Mouse (Mus musculus) neutrophil, adult 5-6 weeks (primary cell): ENCODE measurements around the gene Lin28b. TPM values are rescaled to one million over a fixed set of nuclear protein-coding genes. Genes with fewer than 3 reads are reported as not detected.

ENCODE experiments used
- ATAC-seq: fragments of 151-379, 151-347 bp; 2 replicates; pipeline ENCODE4 v1.8.0; 2017; ENCODE audit warnings: mild to moderate bottlenecking, moderate TSS enrichment; ENCODE audit not compliant: insufficient number of reproducible peaks, poor library complexity, low FRiP score, severe bottlenecking; ENCODE audit errors: extremely low read depth
- total RNA-seq: library from RNA; stranded (forward); fragments of 200-1000 nt; gene quantifications from 2 replicates; pipeline ENCODE4 v1.2.3, GENCODE M21; 2017

Lin28b gene
- total RNA-seq, result 0.12 and 0.74 TPM in 2 replicates

DNA sequence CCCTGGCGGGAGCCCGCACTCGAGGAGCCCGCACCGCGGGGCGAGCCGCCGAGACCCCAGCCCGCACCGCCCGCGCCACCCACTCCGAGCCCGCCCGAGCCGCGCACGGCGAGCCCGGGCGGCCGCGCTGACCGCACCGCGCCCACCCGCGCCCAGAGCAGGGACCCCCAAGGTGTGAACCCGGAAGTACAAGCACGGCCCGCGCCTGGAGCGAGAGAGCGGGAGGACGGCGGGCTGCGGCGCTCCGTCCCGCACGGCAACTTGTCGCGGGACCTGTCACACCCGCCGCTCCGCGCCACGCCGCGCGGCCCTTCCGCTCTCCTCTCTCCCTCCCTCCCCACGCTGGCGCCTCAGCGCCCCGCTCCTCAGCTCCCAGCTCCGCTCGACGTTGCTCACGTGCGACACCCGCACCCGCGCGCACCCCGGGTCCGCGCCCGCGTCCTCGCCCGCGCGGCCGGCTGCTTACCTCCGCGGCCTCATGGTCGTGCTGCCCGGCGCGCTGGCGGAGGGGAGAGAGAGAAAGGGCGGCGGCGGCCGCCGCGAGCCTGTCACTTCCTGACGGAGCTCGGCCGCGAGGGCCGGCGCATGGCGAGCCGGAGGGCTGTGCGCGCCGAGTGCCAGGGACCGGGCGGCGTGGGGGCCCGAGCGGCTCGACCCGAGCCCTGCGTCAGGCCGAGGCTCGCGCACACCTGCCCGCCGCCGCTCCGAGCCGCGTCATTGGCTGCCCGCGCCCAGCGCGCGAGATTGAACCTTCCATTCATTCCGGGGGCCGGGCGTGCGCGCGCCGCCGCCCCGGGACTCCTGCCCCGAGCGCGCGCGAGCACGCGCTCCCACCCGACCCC lies at the start of gene Lin28b:
TSS of gene Lin28b (minus strand) at position 635 of the 842 bp plus-strand sequence.
- no peak for ATAC-seq

DNA sequence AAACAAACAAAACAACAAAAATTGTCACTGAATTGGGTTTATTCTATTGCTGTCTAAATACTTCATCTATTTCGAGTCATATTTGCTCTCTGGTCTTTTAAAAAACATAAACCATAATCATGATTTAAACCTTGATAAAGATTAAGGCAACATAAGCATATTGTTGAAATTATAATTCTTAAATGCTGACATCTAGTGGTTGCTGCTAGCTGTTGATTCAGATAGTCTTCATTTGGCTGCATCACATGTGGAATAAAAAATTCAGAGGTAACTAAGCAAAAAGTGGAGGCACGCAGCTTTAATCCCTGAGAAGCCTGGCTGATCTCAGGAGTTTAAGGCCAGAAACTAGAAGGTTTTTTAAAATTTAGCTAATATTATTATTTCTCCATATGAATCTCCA lies 25.6 kb upstream of the Lin28b start:
- no peak for ATAC-seq

DNA sequence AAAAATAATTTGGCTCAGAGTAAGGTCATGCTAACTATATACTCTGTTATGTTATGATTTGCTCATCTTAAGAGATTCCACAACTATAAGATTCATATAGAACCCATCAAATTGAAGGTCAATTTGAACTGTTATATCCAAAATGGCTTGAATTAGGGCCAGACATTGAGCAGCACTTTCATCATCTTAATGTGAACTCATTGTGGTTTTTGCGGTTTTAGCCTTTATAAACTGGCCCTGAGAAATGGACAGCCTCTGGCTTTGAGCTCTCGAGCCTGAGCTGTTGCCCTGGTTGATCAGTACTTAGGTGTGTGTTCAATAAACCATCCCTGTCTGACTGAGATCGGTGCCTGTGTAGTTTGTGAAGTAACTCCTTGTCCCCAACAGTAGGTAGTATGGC lies 24.5 kb upstream of the Lin28b start:
- no peak for ATAC-seq

DNA sequence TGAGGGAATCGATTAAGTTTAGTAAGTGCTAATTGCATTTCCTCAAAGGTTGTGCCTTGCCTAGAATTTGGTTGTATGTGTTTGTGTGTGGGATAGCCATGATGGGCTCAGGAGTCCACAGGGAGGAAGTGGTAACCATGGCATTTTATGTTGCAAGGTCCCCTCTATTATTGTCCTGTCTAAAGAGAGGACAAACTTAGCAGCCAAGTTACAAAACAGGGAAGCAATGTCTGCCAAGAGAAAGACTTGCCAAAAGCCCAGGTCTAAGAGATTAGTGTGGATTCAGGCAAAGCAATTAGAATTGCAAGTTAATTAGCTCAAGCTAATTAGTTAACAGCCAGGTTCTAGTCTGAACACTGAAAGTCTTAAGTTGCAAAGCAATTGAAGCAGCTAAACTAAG lies 14.1 kb upstream of the Lin28b start:
- ATAC-seq, result no peak

DNA sequence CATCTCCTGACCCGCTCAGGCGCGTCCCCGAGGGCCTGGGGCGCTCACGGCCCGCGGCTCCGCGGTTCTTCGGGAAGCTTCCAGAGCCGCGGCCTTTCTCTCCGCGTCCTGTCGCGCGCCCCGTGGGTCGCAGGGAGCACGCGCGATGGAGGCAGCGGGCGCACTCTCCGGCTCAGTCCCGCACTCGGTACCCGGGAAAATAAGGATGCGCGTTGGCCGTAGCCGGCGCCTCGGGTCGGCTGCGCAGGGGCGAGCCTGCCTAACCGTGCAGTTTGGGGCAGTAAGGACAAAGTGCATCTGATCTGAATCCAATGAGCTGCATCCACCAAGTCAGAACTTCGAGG lies 380 bp upstream of the Lin28b start:
- ATAC-seq, result no peak

DNA sequence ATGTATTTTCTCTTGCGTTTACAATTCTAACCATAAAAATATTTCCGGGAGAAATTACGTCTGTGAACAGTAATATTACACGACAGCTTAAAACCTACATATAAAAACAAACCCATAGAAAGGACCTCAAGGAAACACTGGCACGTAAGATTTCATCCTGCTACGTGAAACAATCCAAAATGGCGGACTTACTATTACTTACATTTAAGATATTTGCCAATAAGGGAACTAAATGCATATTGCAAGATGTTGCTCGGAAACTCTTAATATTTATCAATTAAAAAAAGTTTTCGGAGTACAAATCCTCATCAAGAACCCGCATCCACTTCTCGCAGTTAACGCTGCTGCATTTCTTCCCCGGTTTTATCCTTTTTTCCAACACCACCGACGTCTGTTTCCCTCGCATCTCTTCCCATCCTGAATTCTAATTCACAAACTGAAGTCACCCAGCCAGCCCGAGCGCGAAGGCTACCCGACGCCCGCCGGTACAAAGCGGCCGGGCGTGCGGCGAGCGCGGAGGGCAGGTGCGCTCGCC lies 902 bp downstream of the Lin28b start:
- ATAC-seq, result no peak

DNA sequence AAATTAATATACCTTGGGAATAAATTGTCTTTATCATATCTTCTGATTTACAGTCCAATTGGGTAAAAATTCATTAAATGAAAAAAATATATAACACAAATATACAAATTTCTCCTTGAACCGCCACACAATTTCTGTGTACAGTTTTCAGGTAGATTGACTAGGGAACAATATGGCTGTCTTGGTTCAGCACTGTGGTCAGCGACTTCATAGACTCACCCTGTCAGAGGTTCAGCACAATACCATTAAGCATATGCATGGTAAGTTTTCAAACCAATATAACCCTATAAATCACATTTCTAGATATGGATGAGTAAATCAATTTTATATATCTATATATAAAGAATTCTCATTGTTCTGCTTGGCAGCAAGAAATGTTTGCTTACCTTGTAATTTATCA lies 3.0 kb downstream of the Lin28b start:
- no peak for ATAC-seq

DNA sequence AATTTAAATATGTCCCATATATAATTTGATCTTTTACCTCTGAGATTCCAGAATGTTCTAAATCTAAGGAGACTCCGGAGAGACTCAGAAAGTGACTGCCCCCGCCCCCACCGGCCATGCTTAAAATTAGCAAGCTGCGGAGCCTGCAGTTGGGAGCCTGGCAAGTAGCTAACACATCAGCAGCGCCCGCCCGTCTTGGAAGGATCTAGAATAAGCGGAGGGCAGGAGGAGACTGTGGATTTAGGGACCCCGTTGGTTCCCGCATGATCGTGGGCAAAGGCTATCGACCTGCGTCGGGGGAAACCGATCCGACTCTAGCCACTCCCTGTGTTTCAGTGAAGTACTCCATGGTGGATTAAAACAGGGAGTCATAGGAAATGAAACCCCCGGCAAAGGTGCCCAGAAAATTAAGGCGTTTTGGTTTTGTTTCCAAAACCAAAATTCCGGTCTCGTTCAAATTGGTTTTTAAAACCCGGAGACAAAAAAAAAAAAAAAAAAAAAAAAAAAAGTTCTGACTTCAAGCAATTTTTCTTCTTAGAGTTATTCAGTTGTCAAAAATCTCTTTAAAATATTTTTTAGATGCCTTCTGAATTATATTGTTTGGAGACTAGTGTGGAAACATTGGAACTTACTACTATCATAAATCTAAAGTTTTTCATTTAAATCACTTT lies 12.4 kb downstream of the Lin28b start:
- no peak for ATAC-seq

DNA sequence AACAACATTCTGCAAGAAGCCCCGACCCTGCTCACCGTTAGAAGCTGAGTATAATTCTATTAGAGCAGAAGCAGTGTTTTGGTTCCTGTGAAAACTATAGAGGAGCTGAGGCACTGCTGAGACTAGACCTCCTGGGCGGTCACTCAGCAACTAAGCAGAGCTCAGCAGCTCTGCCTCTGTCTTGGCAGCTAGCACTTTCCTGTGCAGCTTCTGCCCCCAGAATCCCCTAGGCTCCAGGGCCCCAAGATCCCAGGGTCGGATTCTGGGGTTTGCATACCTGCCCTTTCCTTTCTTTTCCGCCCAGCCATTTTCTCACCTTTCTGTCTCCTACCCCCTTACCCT lies 13.1 kb downstream of the Lin28b start:
- ATAC-seq, result no peak

DNA sequence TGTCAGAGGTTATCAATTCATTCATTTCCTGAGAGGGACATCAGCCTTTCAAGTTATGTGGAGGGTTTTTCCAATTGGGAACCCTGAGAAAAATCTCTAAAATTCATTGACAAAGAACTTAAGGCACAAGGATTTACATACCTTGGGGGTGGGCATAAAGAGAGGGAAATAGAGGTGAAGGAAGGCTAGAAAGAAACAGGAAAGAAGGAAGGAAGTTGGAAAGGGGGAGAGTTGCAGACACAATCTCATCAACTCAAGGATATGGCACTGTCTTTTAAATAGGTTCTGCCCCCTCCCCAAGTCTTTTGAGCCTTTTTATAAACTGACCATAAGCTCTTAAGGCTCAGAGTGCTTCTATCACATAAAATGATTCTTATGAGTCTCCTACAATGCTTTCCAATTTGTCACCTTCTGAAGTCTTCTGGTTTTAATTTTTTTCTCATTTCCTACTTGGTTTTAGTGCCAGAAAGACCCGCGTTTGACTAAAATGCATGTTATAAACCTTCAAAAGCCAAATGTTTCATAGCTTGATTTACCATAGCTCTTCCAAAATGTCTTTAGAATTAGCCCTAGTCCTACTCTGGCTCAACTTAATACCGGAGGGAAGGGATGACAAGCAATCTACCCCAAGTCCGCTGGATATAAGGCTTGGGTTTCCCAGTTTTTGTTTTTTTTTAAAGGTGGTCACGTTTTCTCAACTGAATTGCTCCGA lies 13.6 kb downstream of the Lin28b start:
- ATAC-seq, result no peak

DNA sequence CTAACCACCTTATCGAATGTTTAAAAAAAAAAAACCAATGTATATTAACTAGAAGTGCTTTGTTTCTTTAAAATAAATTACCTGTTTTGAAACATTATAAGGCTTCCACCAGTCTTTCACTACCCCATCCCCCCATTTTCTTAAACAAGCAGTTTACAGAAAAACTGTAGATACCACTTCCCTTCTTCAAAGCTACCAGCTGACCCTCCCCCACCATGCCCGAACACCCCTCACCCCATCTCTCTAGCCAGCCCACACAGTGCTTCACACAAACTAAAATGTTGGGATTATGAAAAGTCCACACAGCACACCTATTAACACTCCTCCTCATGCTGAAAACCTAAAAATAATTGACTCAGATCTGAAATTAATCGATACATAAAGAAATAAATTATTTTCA lies 14.9 kb downstream of the Lin28b start:
- no peak for ATAC-seq

DNA sequence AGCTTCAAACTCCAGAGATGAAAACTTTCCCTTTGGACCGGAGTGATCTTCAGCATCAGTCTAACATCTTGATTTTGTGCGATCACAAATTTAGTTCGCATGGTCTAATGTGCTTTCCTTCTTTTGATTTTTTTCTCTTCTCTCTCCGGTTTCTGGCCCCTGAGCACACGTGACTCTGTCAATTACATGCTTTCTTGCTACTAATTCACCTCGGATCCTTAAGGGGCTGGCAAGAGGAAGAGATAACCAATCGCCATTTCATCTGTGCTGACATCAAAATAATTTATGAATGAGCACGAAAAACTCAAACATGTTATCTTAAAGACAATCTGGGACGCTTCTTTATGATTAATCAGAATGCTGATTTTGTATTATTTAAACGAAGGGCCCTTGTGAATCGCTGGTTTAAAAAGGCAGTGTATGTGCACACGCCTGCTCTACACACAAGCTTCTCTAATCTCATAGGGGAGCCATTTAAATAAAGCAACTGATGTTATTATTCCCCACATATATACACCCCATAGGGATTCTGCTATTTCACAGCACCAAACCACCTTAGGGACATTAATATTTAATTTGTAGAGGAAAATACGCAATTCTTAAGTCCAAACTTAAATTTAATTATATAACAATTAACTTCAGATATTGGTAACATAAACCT lies 16.0 kb downstream of the Lin28b start:
- ATAC-seq, result no peak

DNA sequence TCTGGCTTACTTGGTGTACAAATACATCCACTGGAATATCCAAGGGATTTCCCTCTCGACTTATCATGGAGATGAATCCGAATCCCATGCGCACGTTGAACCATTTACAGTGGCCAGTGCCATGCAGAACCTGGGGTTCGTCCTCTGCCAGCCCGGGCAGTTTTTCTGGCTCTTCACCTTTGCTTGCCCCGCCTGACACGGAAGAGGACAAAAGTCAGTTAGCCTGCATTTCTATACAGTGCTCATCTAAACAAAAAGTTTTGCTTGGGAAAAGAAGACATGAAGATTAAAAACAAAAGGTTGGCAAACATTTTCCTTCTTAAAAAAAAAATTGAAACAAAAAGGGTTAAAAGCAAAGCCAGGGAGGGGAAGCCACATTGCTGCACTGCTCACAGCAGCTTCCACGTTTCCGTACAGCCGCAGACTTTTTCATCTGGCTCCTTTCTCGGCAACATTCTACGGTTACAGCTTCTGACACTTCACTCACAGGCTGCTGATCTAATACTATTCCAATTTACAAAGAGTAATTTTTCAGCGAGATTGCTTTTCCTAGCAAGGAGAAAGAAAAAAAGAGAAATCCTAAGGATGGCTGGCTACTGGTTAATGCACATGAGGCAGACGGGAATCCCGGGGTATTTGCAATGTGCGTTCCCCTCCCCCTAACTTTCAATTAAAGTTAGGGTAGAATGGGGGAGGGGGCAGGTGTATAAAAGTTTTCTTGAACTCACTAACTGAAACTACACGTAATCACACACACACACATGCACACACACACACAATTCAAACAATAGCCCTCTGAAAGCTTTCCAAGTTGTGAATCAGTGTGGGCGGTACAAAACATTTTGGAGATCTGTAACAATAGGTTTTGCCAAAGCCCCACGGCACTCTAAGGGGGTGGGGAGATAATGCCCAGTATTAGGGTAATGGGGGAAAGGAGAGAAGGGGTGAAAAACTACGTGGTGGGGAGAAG lies 16.9 kb downstream of the Lin28b start:
- ATAC-seq, result no peak

DNA sequence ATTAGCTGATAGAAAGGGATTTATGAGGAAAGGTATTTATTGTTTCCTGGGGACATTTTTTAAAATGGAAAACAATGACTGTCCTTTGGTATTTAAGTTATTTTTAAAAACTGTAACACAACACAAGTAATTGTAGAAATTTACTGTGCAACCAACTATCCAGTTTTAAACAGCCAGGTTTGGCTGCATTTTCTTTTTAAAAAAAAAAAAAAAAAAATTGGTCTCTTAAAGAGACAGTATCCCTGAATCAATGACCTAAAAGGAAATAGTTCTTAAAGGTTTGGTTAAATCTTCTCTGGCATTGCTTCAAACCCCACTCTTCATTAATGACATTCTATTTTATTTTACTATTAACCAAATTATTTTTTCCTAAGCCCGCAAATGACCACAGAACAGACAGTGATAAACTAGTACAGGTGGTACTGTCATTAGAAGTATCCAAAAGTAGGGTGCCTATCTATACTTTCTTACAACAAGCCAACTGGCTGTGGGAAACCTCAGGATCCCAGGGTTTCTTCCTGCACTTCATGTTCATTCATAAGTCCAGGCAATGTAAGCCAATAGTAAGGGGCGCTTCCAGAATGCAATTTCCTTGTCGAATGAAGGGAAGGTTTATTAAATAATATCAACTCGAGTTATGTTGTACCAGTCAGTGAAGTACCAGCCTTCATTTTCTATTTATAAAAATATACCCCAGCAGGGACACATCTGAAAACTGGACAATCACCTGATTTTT lies 17.8 kb downstream of the Lin28b start:
- ATAC-seq, result no peak

DNA sequence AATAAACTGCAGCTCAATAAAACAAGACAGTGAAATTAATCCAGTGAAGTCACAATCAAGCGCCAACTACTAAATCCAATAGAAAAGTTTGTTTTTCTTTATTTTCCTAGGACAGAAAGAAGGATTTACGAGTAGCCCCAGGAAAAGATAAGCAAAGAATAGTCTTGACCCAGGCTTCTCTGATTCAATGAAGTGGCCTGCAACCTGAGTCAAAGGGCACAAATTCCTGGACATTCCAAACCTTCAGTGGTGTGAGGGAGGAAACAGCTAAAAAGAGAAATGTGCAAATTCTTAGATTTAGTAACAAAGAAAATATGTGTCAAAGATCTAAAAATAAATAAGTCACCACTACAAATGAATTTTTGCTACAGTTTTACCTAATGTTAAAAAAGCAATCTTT lies 27.6 kb downstream of the Lin28b start:
- ATAC-seq, result no peak

DNA sequence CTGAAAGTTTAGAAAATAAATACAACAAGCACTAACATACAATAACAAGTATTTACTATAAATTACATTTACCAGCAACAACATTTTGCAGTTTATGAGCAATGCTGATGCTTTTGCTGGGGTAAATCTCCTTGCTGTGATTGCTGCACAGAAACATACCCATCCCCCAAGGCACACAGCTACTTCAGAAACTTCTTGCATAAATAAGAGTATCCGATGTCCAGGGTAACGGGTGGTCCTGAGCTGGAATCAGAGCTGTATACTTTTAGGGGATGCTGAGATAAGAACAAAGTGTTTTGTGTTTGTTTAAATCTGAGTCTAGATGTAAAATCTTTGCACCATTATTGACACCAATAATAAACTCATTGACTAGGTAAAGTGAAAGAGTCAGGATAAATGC lies 28.1 kb downstream of the Lin28b start:
- no peak for ATAC-seq

DNA sequence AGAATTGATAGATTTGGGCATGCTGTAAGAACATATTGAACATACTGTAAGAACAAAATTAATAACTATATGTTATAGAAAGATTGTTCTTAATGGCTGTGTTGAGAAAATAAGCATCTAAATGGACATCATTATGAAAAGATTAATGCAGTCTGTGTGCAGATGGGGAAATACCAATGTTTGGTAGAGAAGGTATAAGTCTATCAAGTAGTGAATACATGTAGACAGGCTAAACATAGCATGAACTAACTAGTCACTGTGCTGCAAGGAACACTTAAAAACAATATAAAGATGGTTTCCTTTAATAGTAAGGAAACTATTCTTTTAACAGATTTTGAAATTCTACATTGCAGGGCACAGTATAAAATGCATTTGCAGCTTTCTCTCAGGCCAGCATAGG lies 39.6 kb downstream of the Lin28b start:
- ATAC-seq, result no peak

DNA sequence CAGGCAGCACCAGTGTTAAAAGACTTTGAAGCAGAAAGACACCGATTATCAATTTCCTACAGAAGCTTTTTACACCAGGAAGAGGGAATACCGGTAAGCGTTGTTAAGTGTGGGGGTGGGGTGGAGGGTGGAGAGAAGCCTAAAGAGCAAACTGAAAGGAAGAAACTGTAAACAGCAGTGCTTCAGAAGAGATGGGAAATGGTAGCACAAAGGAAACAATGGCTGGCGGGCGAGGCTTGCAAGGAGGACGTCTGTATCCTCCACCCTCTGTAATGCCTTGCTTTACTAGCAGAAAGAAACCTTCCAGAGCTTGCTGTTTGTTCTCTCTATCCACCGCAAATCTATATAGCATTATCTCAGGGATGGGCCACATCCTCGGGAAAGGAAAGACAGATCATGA lies 40.0 kb downstream of the Lin28b start:
- no peak for ATAC-seq
